Mouse (Mus musculus): ENCODE measurements around the gene Nqo2.
A peak's percentile ranks its signal among the peaks of the same experiment; 100 is the strongest.

The Nqo2 gene

DNA sequence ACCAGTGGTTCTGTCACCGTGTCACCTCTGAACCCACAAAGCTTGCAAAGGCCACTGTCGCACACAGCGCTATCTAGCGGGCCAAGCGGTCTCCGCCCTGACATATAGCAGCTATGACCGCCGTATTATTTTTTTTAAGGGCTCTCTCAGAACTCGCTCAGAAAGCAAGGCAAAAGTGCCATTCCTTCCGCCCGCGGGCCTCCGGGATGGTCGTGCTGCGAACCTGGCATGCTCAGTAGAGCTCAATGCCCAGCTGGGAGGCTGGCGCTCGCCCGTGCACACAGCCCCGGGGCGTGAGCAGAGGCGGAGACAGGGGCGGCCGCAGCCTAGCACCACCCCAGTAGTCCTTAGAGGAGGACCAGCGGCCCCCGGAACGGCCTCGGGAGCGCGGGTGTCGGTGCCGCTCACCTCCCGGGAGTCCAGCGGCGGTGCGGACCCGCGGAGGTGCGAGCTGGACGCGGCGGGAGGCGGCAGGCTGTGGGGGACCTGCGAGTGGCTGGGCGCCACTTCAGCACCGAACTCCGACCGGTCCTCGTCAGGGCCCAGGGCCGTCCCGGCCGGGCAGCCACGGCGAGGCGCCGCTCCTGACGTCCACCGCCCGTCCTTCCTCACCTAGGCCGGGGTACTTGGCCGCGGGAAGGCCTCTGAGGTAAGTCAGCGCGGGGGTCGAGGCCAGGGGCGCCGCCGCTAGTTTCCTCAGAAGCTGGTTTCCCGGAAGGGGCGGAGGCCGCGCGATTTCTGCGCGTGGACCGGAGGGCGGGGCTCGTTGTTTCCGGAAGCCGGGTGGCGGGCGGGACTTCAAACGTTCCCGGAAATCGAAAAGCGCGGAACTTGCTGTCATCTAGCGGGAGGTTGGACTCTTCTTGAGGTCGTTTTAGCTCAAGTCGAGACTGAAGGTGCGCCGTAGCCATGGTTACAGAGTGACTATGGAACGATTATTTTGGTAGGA lies 37.8 kb downstream of the Nqo2 start, which contains the start of the genes Ripk1 and Serpinb6a:
TSS of gene Ripk1 (plus strand) at position 306 of the 949 bp plus-strand sequence.
TSS of gene Serpinb6a (minus strand) at position 737 of the 949 bp plus-strand sequence.
- DNase-seq, result peak; percentile 92

DNA sequence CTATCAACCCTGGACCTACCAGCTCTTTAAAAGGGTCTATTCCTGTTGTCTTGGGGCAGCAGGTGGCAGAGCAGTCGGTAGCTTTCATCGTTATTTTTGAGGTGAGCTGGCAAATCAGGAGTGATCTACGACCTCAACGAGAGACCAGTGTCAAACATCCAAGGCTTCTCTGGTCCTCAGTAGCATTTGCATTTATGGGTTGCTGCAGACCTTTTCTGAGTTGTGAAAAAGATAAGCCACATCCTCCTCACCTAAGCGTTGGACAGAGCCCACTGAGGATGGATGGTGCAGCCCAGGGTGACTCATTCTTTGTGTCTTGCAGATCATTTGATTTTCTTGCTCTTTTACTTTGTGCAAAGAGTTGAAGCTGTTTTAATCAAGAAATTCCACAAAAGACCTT lies 38.6 kb downstream of the Nqo2 start:
- DNase-seq, result peak; percentile 9

DNA sequence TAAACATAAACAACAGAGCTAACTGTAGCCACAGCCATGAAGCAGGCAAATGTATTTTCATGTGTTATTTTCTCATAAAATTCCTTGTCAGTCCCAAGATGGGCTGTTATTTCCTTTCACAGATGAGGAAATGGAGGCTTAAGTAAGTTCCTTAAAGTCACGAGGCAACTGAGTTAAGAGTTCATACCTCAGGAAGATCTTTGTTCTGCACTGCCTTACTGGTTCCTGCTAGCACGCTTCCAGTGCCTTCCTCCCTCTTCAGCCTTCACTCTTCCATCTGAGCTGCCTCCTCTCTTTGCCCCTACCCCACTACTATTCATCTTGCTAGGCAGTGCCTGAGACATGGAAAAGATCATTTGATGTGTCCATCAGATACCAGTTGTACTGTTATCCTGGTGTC lies 42.7 kb downstream of the Nqo2 start:
- DNase-seq, result no peak

GRCm38 (mm10) chr13:34016927-34017569 lies 52.6 kb downstream of the Nqo2 start:
- no peak for DNase-seq

DNA sequence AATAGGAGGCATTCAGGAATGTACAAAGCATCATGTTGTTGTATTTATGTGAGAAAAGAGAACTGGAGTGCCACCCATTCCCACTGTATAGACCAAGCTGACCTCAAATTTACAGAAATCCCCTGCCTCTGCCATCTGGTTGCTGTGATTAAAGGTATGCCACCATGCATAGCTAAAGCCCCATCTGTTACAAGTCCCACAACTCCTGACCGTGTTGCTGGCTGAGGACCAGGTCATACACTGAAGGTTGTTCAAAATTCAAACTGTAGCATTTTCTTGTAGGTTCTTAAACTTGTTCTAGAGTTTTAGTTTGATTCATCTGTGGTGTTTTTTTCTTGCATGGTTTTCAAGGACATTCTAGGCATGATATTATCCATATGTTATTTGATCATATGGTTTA lies 54.0 kb downstream of the Nqo2 start:
- DNase-seq, result no peak

DNA sequence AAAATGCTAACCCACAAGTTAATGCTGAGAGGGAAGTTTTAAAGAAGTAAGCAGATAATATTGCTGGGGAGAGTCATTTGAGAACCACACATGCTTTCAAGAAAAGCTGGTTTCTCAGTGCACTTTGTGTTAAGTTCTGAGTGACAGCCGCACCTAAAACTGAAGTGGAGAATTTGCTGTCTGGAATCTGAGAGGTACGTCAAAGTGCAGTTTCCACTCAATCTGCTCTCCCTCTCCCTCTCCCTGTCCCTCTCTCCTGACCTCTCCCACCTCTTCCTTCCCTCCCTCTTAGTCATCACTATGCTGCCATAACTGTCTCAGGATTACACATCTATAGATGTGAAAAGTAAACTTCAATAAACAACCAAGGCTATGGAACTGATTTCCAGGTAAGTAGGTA lies 57.5 kb downstream of the Nqo2 start:
- DNase-seq, result no peak

GRCm38 (mm10) chr13:34032041-34032440 lies 67.6 kb downstream of the Nqo2 start:
- DNase-seq, result peak; percentile 12

GRCm38 (mm10) chr13:34035424-34035823 lies 70.9 kb downstream of the Nqo2 start:
- DNase-seq, result no peak

DNA sequence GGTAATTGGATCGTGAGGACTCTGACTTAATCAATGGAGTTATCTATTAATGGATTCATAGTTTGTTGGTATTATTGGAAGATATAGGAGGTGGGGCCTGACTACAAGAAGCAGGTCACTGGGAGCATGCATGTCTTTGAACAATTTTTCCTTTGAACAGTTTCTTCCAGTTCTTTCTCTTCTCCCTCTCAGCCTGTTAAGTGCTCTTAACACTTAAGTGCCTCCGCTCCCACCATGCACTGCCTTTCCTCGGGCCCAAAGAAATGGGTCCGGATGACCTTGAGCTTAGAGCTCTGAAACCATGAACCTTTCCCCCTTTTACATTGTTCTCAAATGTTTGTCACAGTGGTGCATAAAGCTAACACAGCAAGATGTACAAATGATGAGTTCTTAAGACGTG lies 72.2 kb downstream of the Nqo2 start:
- no peak for DNase-seq

DNA sequence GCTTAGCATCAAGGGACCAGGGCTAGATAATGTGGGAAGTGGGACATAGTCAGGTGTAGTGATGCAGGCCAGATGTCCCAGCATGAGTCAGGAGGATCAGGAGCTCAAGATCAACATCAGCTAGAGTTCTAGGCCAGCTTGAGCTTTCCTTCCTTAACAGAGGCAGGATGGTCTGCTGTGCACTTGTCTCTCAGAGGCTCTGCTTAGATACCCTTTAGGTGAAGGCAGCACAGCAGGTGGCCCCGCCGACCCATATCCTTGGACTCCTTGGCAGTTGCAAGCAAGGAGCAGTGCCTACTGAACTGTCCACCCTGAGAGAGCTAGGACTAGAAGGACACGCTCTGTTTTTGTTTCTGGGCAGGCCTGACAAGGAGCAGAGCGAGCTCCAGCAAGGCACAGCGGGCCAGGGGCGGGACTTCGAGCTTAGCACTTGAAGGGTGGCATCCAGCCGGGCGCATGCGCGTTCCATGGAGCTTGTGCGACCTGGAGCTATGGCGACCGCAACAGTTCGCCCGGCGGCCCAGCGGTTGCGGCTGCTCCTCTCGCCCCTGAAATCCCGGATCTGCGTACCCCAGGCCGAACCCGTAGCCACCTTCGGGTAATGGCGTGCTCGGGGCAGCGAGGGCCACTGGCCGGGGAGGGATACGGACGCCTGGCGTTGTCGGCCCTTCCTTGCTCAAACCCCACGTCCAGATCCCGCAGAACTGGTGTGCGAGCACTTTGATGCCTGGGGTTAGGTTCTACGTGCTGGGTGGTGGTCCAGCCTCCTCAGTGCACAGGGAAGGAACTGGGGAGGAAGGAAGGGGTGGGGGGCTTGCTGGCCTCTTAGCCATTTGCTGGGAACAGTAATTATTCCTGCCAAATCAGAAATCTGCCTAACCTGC lies 72.9 kb downstream of the Nqo2 start, which contains the start of gene Bphl:
TSS of gene Bphl (plus strand) at position 426 of the 884 bp plus-strand sequence.
- peak; percentile 94 for DNase-seq

DNA sequence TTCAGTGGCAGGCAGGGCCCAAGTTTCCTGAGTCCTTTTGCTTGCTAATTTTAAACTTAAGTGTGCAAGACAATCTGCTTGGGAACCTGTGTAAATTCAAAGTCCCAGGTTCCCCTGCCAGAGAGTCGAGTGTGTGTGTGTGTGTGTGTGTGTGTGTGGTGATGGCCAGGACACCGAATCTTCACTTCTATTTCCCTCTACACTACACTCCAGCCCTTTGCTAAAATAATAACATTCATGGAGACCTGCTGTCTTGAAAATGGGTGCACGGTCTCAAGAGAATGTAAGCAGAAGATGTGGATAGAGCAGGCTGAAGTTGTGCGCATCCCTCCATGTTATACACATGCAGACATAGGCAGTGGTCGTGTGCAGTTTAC lies 73.6 kb downstream of the Nqo2 start:
- no peak for DNase-seq
